Mouse (Mus musculus): ENCODE measurements around the gene Olfr697.

- TF ChIP-seq CTCF (IDR thresholded peaks at IDR 0.05; ENCODE audit: low read depth) (no peak), EP300 (IDR thresholded peaks at IDR 0.05; ENCODE audit: low read depth) (no peak)
Observed at GRCm38 (mm10) chr7:106745811-106746210, 3.6 kb upstream of the Olfr697 start.
